Comparison of ENCODE assay signal across 8 mouse cellular contexts in the genomic region with DNA sequence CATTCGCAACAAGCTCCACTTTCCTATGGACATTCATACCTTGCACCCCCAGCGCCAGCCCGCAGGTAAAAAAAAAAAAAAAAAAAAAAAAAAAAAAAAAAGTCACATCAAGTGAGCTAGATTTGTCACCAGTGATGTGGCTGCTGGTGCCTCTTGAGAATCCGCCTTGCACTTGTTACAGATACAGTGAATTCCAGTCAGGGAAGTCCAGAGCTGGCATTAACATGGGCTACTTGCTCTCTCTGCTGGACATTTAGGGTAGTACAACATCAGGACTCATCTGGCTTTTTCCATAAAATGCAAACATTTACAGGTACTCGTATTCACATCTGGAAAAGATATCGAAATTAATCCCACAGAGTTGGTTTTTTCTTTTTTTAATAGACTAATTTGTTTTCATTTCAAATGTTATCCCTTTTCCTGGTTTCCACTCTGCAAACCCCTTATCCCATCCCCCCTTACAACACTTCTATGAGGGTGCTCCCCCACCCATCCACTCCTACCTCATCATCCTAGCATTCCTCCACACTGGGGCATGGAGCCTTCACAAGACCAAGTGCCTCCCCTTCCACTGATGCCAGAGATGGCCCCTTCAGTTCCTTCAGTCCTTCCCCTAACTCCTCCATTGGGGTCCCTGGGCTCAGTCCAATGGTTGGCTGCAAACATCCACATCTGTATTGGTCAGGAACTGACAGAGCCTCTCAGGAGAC. TPM values are rescaled to one million over a fixed set of nuclear protein-coding genes. Genes with fewer than 3 reads are reported as not detected.
A peak's percentile ranks its signal among the peaks of the same experiment; 100 is the strongest.
DNase-seq lines count a peak whose midpoint lies in the region; ATAC-seq and TF ChIP-seq lines count a peak whose summit lies in the region.

No protein-coding gene starts in this region.

- ATAC-seq in forebrain, embryonic 12.5 days (ENCODE audit: low FRiP score) = peak; percentile 74; the same call in 1 of the 2 replicates
- ATAC-seq in hindbrain, postnatal 0 days = peak; percentile 75
- peak; percentile 76; the same call in 1 of the 2 replicates for ATAC-seq in neural tube, embryonic 13.5 days (ENCODE audit: low read depth)

- H3K9ac ChIP-seq in forebrain, embryonic 12.5 days = no peak overlapping the region
- H3K9ac ChIP-seq in hindbrain, postnatal 0 days (replicated peaks; ENCODE audit: low read length) = no peak overlapping the region
- H3K9ac ChIP-seq in neural tube, embryonic 13.5 days = no peak overlapping the region

- H3K4me1 ChIP-seq in forebrain, embryonic 12.5 days = no peaks in the 10 kb centered on the region
- H3K4me1 ChIP-seq in hindbrain, postnatal 0 days (ENCODE audit: insufficient read depth, low read length) = no peaks in the 10 kb centered on the region
- no peaks in the 10 kb centered on the region for H3K4me1 ChIP-seq in neural tube, embryonic 13.5 days (replicated peaks)

- H3K27ac ChIP-seq in forebrain, embryonic 12.5 days = no peak overlapping the region
- H3K27ac ChIP-seq in hindbrain, postnatal 0 days = no peak overlapping the region
- H3K27ac ChIP-seq in neural tube, embryonic 13.5 days (replicated peaks) = no peak overlapping the region

- no peaks in the 10 kb centered on the region for H3K27me3 ChIP-seq in forebrain, embryonic 12.5 days
- H3K27me3 ChIP-seq in hindbrain, postnatal 0 days (ENCODE audit: insufficient read depth, low read length) = no peaks in the 10 kb centered on the region
- no peaks in the 10 kb centered on the region for H3K27me3 ChIP-seq in neural tube, embryonic 13.5 days

- H3K4me3 ChIP-seq in forebrain, embryonic 12.5 days (replicated peaks) = no peak overlapping the region
- H3K4me3 ChIP-seq in hindbrain, postnatal 0 days (ENCODE audit: low read length) = no peak overlapping the region
- no peak overlapping the region for H3K4me3 ChIP-seq in neural tube, embryonic 13.5 days

- no peak overlapping the region for H3K4me2 ChIP-seq in forebrain, embryonic 12.5 days
- H3K4me2 ChIP-seq in hindbrain, postnatal 0 days (ENCODE audit: low read depth, low read length) = no peak overlapping the region
- no peak overlapping the region for H3K4me2 ChIP-seq in neural tube, embryonic 13.5 days

- peak; percentile 74 for DNase-seq in right cerebral cortex, adult 18-20 months
- no peak for DNase-seq in right cerebral cortex, postnatal 14 days
- DNase-seq in brain, embryonic 14.5 days (ENCODE audit: low read depth) = peak; percentile 91
- peak; percentile 93 for DNase-seq in hindbrain, postnatal 0 days (ENCODE audit: low spot score)
- DNase-seq in left cerebral cortex, postnatal 14 days (ENCODE audit: low spot score in 2 of 2) = peak; percentile 82 to 90
- no peak for DNase-seq in ovary, adult 18-20 months (ENCODE audit: low spot score)

- TF ChIP-seq CTCF in brain, embryonic 14.5 days (IDR thresholded peaks at IDR 0.05; ENCODE audit: borderline replicate concordance, extremely low read depth, insufficient read depth, insufficient read length) = peak; percentile 76; the same call in 1 of the 2 replicates
- TF ChIP-seq CTCF in hindbrain, postnatal 0 days (IDR thresholded peaks at IDR 0.05; ENCODE audit: low read depth) = peak; percentile 86

- peaks cover 76% of the 10 kb centered on the region for H3K36me3 ChIP-seq in forebrain, embryonic 12.5 days (replicated peaks)
- no peaks in the 10 kb centered on the region for H3K36me3 ChIP-seq in hindbrain, postnatal 0 days (ENCODE audit: insufficient read depth, low read length)
- peaks cover 27% of the 10 kb centered on the region; the same call in 1 of the 2 replicates for H3K36me3 ChIP-seq in neural tube, embryonic 13.5 days

- no peaks in the 10 kb centered on the region for H3K9me3 ChIP-seq in forebrain, embryonic 12.5 days
- H3K9me3 ChIP-seq in hindbrain, postnatal 0 days (ENCODE audit: low read length) = no peaks in the 10 kb centered on the region
- no peaks in the 10 kb centered on the region for H3K9me3 ChIP-seq in neural tube, embryonic 13.5 days

- 69% methylated on average over 6 of the region's 6 CpGs for WGBS in forebrain, embryonic 12.5 days
- WGBS in hindbrain, postnatal 0 days = 51% methylated on average over 6 of the region's 6 CpGs
- 76% methylated on average over 6 of the region's 6 CpGs for WGBS in neural tube, embryonic 13.5 days

- intact Hi-C loops in left cerebral cortex, postnatal 14 days (cut with DNase I) = loop anchor here (2.0 kb wide), 1 partner anchor 194 kb away; no protein-coding TSS in a partner anchor

- TF ChIP-seq POLR2A in brain, embryonic 14.5 days (IDR thresholded peaks at IDR 0.05; ENCODE audit: borderline replicate concordance, extremely low read depth, insufficient read depth, insufficient read length, poor library complexity, severe bottlenecking) = no peak

RNA-seq across cellular contexts. Expression of gene Lrp4, which starts 23.6 kb away (rescaled TPM):
- polyA plus RNA-seq in brain, embryonic 14.5 days (2012; rRNA removed) = 9.0 and 12.4 TPM in 2 replicates
- 9.1 and 9.5 TPM in 2 replicates for polyA plus RNA-seq in forebrain, embryonic 12.5 days (2016; fragmentation: Nextera tagmentation; extraction: Ambion mirVana)
- total RNA-seq in hindbrain, postnatal 0 days (2014; rRNA removed) = 28.0 and 28.4 TPM in 2 replicates
- polyA plus RNA-seq in hindbrain, postnatal 0 days (2015; fragmentation: Nextera tagmentation; extraction: Ambion mirVana) = 4.9 and 6.7 TPM in 2 replicates
- total RNA-seq in left cerebral cortex, postnatal 14 days (2021) = 10 to 100 TPM; 27.2 to 28.2 TPM
- polyA plus RNA-seq in neural tube, embryonic 13.5 days (2015; fragmentation: Nextera tagmentation; extraction: Ambion mirVana) = 5.1 and 5.8 TPM in 2 replicates

RNA-seq across cellular contexts. Expression of gene 1110051M20Rik, which starts 36.5 kb away (rescaled TPM):
- polyA plus RNA-seq in brain, embryonic 14.5 days (2012; rRNA removed) = 82.7 and 86.3 TPM in 2 replicates
- polyA plus RNA-seq in forebrain, embryonic 12.5 days (2016; fragmentation: Nextera tagmentation; extraction: Ambion mirVana) = 110 and 114 TPM in 2 replicates
- total RNA-seq in hindbrain, postnatal 0 days (2014; rRNA removed) = 152 and 175 TPM in 2 replicates
- 136 and 141 TPM in 2 replicates for polyA plus RNA-seq in hindbrain, postnatal 0 days (2015; fragmentation: Nextera tagmentation; extraction: Ambion mirVana)
- total RNA-seq in left cerebral cortex, postnatal 14 days (2021) = 10 to 100 TPM; 84.7 to 89.4 TPM
- polyA plus RNA-seq in neural tube, embryonic 13.5 days (2015; fragmentation: Nextera tagmentation; extraction: Ambion mirVana) = 124 and 130 TPM in 2 replicates

RNA-seq across cellular contexts. Expression of gene Ckap5, which starts 45.6 kb away (rescaled TPM):
- 82.5 and 106 TPM in 2 replicates for polyA plus RNA-seq in brain, embryonic 14.5 days (2012; rRNA removed)
- 174 and 179 TPM in 2 replicates for polyA plus RNA-seq in forebrain, embryonic 12.5 days (2016; fragmentation: Nextera tagmentation; extraction: Ambion mirVana)
- total RNA-seq in hindbrain, postnatal 0 days (2014; rRNA removed) = 101 and 104 TPM in 2 replicates
- 103 and 109 TPM in 2 replicates for polyA plus RNA-seq in hindbrain, postnatal 0 days (2015; fragmentation: Nextera tagmentation; extraction: Ambion mirVana)
- total RNA-seq in left cerebral cortex, postnatal 14 days (2021) = 100 to 1,000 TPM; 119 to 124 TPM
- polyA plus RNA-seq in neural tube, embryonic 13.5 days (2015; fragmentation: Nextera tagmentation; extraction: Ambion mirVana) = 102 and 113 TPM in 2 replicates

Comparison
In these comparisons a context has a peak if more than half of its experiments do, and no peak if none do; other contexts are left out.
1. DNase-seq: peak in right cerebral cortex, adult 18-20 months (single experiment), brain, embryonic 14.5 days (single experiment), hindbrain, postnatal 0 days (single experiment) and left cerebral cortex, postnatal 14 days (2 of 2); none in right cerebral cortex, postnatal 14 days (single experiment) and ovary, adult 18-20 months (single experiment).
2. Peak in every context shown above with its lines, with median percentiles within 50 percentile points of each other: ATAC-seq.